Mouse (Mus musculus) bone marrow macrophage, adult 2 months (primary cell): Measurements from ENCODE around the gene Ispd.

Source experiments
- CTCF ChIP-seq: IDR thresholded peaks from 2 replicates; pipeline ENCODE4 v1.5.1; 2012; ENCODE audit warnings: low read depth, mild to moderate bottlenecking, low read length, moderate library complexity
- POLR2A ChIP-seq: IDR thresholded peaks from 2 replicates; pipeline ENCODE4 v1.6.1; 2012; ENCODE audit warnings: mild to moderate bottlenecking, low read depth, low read length, borderline replicate concordance

DNA sequence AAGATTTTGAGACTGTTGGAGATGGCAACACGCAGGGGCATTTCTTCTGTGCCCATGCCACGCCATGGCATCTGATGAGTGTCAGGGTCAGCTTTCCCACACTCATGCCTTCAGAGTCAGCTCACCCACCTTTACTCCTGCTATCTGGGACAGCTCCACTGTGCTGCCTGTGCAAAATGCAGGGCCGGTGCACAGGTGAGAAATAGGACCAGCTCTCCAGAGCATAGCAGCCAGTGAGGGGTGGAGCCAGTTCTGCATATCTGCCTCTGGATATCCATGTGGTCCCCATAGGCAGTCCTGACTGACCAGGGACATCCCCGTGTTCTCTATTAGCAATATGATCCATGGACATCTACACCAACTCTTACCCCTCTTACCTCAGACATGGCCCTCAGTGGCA is 297.0 kb downstream of the Ispd start:
- no peak for TF ChIP-seq POLR2A
- no peak for TF ChIP-seq CTCF
